Mouse (Mus musculus): Measurements from ENCODE around the gene Mertk. TPM values are rescaled to one million over a fixed set of nuclear protein-coding genes. Genes with fewer than 3 reads are reported as not detected.
A peak's percentile ranks its signal among the peaks of the same experiment; 100 is the strongest.
"Not testable (repeated sequence)": the region's sequence is repeated elsewhere in the genome, so short reads cannot be mapped to it uniquely, and the experiment has no call there.

Gene Mertk
- 10 to 100 TPM in 1 of 2 experiments, 1 to 10 TPM in 1; 9.1 to 15.4 TPM for total RNA-seq (2021)
- long read RNA-seq, experiment 1, full-length matches to known transcripts: 1 of 2 reads
- long read RNA-seq, experiment 1, partial matches to known transcripts: 0 of 2 reads
- long read RNA-seq, experiment 1, other reads (novel, unspliced or antisense): 1 of 2 reads
- long read RNA-seq, experiment 2: 0 reads

- peak; percentile 87 to 92 for DNase-seq
These were observed at the start of gene Mertk for GRCm38 (mm10) chr2:128698693-128699181. Mertk (plus strand) TSS chr2:128698956.

DNA sequence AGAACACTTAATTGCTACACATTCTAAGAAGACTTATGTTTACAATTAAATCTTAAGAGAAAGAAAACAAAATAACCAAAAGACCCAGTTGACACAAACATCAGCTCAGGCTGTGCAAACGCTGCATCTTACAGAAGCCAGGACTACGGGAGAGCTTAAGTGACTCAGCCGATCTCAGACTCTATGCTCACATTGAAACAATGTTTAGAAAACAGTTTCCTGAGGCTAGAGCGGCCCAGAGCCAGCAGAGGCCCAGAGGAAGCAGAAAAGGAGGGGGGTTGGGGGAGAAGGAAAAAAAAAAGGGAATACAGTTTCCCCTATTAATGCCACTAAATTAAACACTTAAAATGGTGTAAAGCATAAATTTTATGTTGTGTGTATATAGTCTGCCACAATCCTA lies 18.1 kb upstream of the Mertk start:
- no peak for DNase-seq

- DNase-seq: peak; percentile 94
These were observed 11.7 kb upstream of the Mertk start, which contains the start of gene Anapc1 for GRCm38 (mm10) chr2:128686921-128687557. Anapc1 (minus strand) TSS chr2:128687391.

DNA sequence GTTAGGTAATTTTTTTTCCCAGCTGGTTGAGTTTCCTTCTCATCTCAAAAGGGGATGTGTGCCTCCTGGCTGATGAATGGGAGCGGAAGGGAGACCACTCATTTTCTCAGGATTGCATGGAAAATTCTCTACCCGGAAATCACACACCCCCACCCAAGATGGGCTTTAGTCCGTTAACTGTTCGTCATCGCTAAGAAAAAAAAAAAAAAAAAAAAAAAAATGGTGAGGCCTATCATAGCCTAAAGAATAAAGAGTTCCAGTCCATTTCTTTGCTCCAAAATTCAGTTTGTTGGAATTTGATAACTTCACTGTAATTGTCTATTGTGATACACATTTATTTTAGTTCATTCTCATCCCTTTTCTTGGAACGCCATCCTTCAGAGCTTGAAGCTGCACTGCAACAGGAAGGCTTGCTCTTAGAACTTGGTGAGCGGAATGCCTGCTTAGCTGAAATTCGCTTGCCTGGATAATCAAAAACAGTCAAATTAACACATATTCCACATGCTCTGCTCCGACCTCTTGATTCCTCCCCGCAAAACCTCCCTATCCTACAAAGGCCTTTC lies 11.1 kb upstream of the Mertk start:
- DNase-seq: no peak

DNA sequence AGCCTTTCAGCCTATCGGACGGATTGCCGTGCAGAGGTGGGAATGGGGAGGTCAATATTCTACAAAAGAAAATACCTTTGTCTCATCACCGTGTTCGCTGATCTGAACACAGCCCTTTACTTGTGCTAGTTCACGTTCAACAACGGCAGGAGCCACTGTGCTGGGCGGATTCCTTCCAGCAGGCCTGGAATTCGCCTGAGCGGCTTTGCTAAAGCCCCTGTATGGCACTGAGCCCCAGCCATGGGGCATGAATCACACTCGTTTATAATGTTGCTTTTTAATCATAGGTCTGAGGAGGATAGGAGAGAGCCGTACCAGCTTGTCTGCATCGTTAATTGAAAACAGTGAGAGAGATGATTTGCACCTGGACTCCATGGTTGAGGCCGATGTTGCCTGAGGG lies 6.4 kb upstream of the Mertk start:
- no peak for DNase-seq

- no peak for DNase-seq
These were observed 6.0 kb upstream of the Mertk start for GRCm38 (mm10) chr2:128692771-128693170.

DNA sequence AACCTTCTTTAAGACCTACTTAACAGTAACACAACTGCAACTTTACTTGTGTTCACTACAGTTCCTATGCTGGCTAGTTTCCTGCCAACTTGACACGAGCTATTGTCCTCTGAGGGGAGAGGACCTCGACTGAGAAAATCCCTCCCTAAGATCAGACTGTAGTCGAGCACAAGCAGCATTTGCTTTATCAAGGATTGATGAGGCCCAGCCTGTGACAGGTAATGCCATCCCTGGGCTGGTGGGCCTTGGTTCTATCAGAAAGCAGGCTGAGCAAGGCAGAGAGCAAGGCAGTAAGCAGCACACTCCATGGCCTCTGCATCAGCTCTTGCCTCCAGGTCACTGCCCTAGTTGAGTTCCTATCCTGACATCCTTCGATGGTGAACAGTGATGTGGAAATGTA lies 5.5 kb upstream of the Mertk start:
- DNase-seq: no peak

DNA sequence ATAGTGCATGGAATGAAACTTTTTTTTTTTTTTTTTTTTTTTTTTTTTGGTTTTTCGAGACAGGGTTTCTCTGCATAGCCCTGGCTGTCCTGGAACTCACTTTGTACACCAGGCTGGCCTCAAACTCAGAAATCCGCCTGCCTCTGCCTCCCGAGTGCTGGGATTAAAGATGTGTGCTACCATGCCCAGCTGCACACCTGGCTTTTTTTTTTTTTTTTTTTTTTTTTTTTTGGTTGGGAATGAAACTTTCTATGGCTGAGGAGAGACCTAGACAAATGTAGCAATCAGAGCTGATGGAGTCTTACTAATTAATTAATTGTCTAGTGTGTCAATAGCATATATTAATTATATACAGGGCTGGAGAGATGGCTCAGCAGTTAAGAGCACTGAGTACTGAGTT lies 4.9 kb upstream of the Mertk start:
- not testable (repeated sequence) for DNase-seq

DNA sequence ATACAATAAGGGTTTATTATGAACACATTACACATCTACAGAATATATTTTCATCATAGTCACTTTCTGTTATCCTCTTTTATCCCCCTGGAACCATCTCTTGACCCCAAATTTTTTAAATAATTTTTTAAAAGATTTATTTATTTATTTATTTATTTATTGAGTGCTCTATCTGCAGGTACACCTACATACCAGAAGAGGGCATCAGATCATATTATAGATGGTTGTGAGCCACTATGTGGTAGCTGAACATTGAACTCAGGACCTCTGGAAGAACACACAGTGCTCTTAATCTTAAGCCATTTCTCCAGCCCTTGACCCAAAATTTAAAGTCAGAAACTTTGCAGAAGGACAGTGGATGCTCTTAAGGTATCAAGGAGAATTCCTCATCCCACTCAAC lies 4.2 kb upstream of the Mertk start:
- no peak for DNase-seq

- DNase-seq: no peak
These were observed 2.3 kb upstream of the Mertk start for GRCm38 (mm10) chr2:128696426-128696825.

- no peak for DNase-seq
These were observed 1.7 kb upstream of the Mertk start for GRCm38 (mm10) chr2:128697047-128697446.

DNA sequence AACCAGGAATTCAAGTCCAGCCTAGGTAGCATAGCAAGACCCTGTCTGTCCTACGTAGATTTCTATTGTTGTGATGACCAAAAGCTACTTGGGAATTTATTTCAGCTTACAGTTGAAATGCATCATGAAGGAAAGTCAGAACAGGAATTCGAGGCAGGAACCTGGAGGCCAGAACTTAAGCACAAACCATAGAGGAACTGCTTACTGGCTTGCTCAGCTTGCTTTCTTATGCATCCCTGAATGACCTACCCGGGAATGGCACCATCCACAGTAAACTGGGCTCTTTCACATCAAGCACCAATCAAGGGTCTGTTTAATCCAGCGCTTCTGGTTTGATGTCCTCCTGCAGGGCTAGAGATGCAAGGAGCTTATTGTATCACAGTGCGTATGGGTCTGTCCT lies 1.2 kb upstream of the Mertk start:
- DNase-seq: no peak

GRCm38 (mm10) chr2:128698140-128698692 lies 540 bp upstream of the Mertk start:
- peak; percentile 90 for DNase-seq

- DNase-seq: peak; percentile 40 to 58
These were observed 587 bp downstream of the Mertk start for GRCm38 (mm10) chr2:128699201-128699885.

GRCm38 (mm10) chr2:128704474-128704873 lies 5.7 kb downstream of the Mertk start:
- DNase-seq: peak in 1 of 2 experiments; percentile 34

DNA sequence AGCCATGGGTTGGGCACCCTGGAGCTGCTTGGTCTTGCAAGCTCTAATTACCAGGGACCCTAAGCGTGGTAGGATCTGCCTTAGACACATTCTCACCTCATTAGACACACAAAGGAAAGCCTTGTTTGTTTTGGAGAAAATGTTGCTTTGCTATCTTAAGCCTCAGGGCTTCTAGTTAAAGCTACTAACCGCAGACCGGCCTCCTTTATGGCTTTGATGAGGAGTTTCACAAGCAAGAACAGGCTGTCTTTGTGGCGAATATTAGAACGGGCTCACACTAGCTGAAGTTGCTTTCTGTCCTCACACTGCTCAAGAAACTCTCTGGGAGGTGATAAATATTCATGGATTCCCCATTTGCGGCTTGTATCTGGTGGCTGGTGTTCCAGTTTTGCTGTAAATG lies 10.5 kb downstream of the Mertk start:
- no peak for DNase-seq

DNA sequence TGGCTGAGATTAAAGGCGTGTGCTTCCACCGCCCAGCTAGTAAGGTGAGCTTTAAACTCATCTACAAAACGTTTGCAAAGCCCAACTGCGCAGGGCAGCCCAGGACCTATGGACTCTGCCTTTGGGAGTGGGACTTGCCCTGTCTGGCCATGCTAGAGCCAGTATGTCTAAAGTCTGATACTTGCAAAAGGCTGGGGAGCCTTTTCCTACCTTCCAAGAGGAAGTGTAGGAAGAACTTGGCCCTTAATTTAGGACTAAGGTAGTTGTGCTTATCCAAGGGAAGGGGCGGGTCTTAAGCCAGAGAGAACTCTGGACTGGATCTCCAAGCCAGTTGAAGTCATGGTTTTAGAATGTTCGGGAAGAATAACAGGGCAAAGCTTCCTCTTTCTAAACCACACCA lies 11.9 kb downstream of the Mertk start:
- DNase-seq: no peak

GRCm38 (mm10) chr2:128712940-128713339 lies 14.2 kb downstream of the Mertk start:
- no peak for DNase-seq

DNA sequence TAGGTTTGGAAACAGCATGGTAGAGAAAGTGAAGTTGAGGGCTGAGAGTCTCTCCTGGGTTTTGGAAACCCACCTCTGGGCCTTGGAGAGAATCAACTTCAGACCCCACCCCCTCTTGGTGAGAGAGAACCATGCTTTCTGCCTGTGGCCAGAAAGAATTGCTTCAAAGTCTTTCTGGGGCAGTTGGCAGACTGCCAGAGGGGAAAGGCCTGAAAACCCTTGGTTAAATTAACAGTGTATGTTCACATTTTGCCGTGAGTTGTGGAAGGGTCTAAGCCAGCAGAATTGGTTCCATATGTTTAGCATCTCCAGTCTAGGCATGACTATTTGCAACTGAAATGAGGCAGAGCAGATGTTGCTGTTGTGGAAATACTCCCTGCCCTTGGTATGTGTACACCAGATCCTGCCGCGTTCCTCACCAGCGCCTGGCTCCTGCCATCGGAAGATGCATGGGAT lies 14.8 kb downstream of the Mertk start:
- peak in 1 of 2 experiments; percentile 44 for DNase-seq

- DNase-seq: no peak
These were observed 16.0 kb downstream of the Mertk start for GRCm38 (mm10) chr2:128714724-128715241.

DNA sequence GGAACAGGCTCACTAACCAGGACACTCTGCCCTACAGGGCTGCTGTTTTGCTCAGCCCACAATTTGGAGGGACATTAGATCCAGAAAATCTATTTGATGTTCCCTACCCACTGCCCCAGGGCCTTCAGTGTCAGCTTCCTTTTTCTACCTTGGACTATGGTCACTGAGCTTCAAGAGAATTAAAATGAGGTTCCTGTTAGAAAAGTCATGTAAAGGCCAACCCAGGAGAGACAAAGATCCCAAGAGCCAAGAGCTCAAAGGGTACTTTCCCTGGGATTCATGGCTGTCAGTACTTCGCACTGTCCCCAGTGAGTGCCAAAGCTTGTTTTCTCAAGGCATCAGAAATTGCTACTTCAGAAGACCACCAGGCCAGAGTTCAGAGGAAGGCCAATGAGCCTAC lies 17.2 kb downstream of the Mertk start:
- DNase-seq: no peak

- DNase-seq: no peak
These were observed 20.6 kb downstream of the Mertk start for GRCm38 (mm10) chr2:128719380-128719779.

All from adrenal gland, postnatal 36 days (tissue).